Mouse (Mus musculus) hindbrain, embryonic 16.5 days (tissue): ENCODE data around the gene Rab44. TPM values are rescaled to one million over a fixed set of nuclear protein-coding genes. Genes with fewer than 3 reads are reported as not detected.

Experiments
- ATAC-seq: fragments of 200-750 bp; cut with Nextera tagmentation; 2 replicates; pipeline ENCODE4 v1.8.0; 2017; ENCODE audit warnings: moderate TSS enrichment, moderate library complexity
- H3K27ac ChIP-seq: fragments of 300-500 bp; sonication (generic); 2 replicates; pipeline ENCODE4 v1.5.1; 2014; ENCODE audit warnings: low read depth, mild to moderate bottlenecking, control low read depth, low read length, moderate library complexity
- H3K27me3 ChIP-seq: fragments of 300-500 bp; sonication (generic); replicated peaks from 2 replicates; pipeline ENCODE4 v1.6.1; 2014; ENCODE audit warnings: low read length; ENCODE audit not compliant: control insufficient read depth, insufficient read depth
- H3K36me3 ChIP-seq: fragments of 300-500 bp; sonication (generic); 2 replicates; pipeline ENCODE4 v1.6.1; 2014; ENCODE audit warnings: mild to moderate bottlenecking, low read length, moderate library complexity, mixed read lengths; ENCODE audit not compliant: control insufficient read depth, insufficient read depth
- H3K4me1 ChIP-seq: fragments of 300-500 bp; sonication (generic); 2 replicates; pipeline ENCODE4 v1.6.1; 2014; ENCODE audit warnings: low read depth, low read length; ENCODE audit not compliant: control insufficient read depth, insufficient read depth
- H3K4me2 ChIP-seq: fragments of 300-500 bp; sonication (generic); 2 replicates; pipeline ENCODE4 v1.6.1; 2014; ENCODE audit warnings: mild to moderate bottlenecking, low read length, control low read depth, moderate library complexity
- H3K4me3 ChIP-seq: fragments of 300-500 bp; sonication (generic); 2 replicates; pipeline ENCODE4 v1.5.1; 2014; ENCODE audit warnings: mild to moderate bottlenecking, low read length, control low read depth, moderate library complexity
- H3K9ac ChIP-seq: fragments of 300-500 bp; sonication (generic); 2 replicates; pipeline ENCODE4 v1.6.1; 2014; ENCODE audit warnings: low read depth, mild to moderate bottlenecking, control low read depth, low read length, moderate library complexity
- H3K9me3 ChIP-seq: fragments of 300-500 bp; sonication (generic); 2 replicates; pipeline ENCODE4 v1.6.1; 2014; ENCODE audit warnings: mild to moderate bottlenecking, low read length, moderate library complexity; ENCODE audit not compliant: control insufficient read depth
- WGBS: fragments of 180-500 bp; shearing (Covaris S2); extraction: QIAGEN DNeasy Blood & Tissue Kit; methylation state at CpG from one replicate; pipeline ENCODE4 v1.1.7; 2014; 5-methylcytosine and 5-hydroxymethylcytosine counted together
- polyA plus RNA-seq: library from polyadenylated mRNA; unstranded; fragments of >200 nt; fragmentation: Nextera tagmentation; extraction: Ambion mirVana; gene quantifications from 2 replicates; pipeline ENCODE4 v1.2.1, GENCODE M21; 2015

Rab44 gene
- polyA plus RNA-seq, 1 experiment from 2014 or later: 0.06 TPM

DNA sequence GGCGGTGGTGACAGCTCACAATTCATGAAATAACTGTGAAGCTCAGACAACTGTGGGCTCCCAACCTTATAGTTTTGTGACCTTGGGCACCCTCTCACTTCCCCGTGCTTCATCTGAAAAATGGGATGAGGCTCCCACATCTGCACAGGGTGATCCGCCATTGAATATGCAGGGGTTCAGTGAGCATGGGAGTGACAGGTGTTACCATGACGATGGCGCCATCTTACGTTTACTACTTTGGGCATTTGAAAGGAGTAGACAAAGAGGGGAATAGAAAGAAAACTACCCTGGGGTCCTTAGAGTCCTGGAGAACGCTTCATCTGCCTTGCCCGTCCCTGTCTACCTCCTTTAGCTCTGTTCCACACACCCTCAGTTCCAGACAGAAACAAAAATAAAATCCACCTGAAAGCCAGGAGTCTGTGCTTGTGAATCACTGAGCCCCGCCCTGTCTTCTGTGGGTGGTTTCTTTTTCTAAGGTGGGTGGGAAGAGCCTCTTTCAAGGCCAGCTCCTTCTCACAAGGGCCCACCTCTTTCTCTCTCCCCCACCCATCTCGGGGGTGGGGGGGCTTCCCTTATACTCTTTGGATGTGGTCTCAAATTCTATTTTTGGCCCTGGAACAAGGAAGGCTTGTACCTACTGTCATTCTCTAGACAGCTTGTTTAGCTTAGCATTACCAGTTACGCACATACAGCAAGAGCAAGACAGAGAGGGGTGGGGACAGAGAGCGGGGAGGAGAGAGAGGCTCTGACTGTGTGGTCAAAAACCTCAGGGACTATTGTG, 41.6 kb downstream of the Rab44 start:
- ATAC-seq: peak; percentile 10; the same call in 1 of the 2 replicates
- no peaks in the 10 kb centered on the region for H3K36me3 ChIP-seq
- H3K9ac ChIP-seq: no peak overlapping the region
- 54% methylated on average over 12 of the region's 12 CpGs for WGBS
- H3K4me3 ChIP-seq: no peak overlapping the region
- H3K4me1 ChIP-seq: peaks cover 13% of the 10 kb centered on the region
- no peaks in the 10 kb centered on the region for H3K9me3 ChIP-seq
- H3K27ac ChIP-seq: 0 out of 2 replicates have a peak overlapping the region, but pooled peaks have one; percentile 34
- no peaks in the 10 kb centered on the region for H3K27me3 ChIP-seq
- H3K4me2 ChIP-seq: no peak overlapping the region

DNA sequence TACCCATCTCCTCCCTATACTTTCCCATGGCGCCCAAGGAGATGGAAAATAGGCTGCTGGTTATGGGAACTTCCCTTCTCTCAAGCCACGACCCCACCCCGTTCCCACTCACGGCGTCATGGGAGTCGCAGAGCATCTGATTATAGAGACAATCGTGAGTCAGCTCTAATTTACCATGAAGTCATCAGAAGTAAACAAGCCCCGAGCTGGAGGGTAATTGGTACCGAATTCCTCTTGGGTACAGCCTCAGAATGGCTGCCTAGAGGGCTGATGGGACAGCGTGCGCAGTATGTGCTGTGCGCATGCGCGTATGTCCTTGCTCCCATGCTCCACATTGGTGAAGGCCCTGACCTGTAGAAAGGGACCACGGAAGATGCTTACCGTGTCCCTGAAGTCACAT, 42.5 kb downstream of the Rab44 start:
- H3K36me3 ChIP-seq: no peaks in the 10 kb centered on the region
- H3K4me1 ChIP-seq: peaks cover 13% of the 10 kb centered on the region
- WGBS: 48% methylated on average over 16 of the region's 16 CpGs
- H3K27ac ChIP-seq: 0 out of 2 replicates have a peak overlapping the region, but pooled peaks have one; percentile 34
- H3K4me2 ChIP-seq: peak overlapping the region; percentile 17; the same call in 1 of the 2 replicates
- no peak overlapping the region for H3K9ac ChIP-seq
- 0 out of 2 replicates have a peak, but pooled peaks have one; percentile 30 for ATAC-seq
- no peak overlapping the region for H3K4me3 ChIP-seq
- H3K27me3 ChIP-seq: no peaks in the 10 kb centered on the region
- no peaks in the 10 kb centered on the region for H3K9me3 ChIP-seq

- WGBS: 91% methylated on average over 8 of the region's 8 CpGs
- Histone ChIP-seq H3K4me1 (peaks cover 13% of the 10 kb centered on the region), H3K27me3 (no peaks in the 10 kb centered on the region), H3K36me3 (no peaks in the 10 kb centered on the region), H3K9ac (no peak overlapping the region), H3K9me3 (no peaks in the 10 kb centered on the region), H3K27ac (no peak overlapping the region), H3K4me3 (no peak overlapping the region), H3K4me2 (no peak overlapping the region)
- no peak for ATAC-seq
These were observed 42.9 kb downstream of the Rab44 start for GRCm38 (mm10) chr17:29156866-29157265.

DNA sequence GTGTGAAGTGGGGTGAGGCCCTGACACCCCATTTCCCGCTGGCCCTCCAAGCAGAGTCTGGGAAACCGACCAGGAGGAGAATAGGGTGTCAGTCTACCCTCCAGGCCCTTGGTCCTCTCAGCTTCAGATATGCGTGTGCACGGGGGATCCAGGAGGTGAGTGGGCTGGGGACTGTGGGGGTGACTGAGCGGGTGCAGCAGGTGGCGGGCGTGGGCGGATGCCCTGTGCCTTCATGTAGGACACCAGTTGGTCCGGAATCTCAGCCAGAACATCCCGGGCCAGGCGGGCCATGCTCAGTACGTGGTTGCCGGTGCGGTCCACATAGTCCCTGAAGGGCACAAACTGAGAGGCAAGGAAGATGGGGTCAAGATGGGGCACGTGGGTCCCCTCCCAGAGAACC, 45.0 kb downstream of the Rab44 start:
- Histone ChIP-seq H3K9ac (no peak overlapping the region), H3K4me3 (no peak overlapping the region), H3K27me3 (no peaks in the 10 kb centered on the region), H3K4me1 (peaks cover 13% of the 10 kb centered on the region), H3K27ac (no peak overlapping the region), H3K9me3 (no peaks in the 10 kb centered on the region), H3K4me2 (no peak overlapping the region), H3K36me3 (no peaks in the 10 kb centered on the region)
- no peak for ATAC-seq
- 93% methylated on average over 14 of the region's 15 CpGs for WGBS

GRCm38 (mm10) chr17:29159320-29159719, 45.4 kb downstream of the Rab44 start:
- ATAC-seq: no peak
- Histone ChIP-seq H3K4me2 (no peak overlapping the region), H3K9me3 (no peaks in the 10 kb centered on the region), H3K9ac (no peak overlapping the region), H3K4me3 (no peak overlapping the region), H3K27me3 (no peaks in the 10 kb centered on the region), H3K4me1 (peaks cover 14% of the 10 kb centered on the region), H3K36me3 (no peaks in the 10 kb centered on the region), H3K27ac (no peak overlapping the region)
- WGBS: 90% methylated on average over 5 of the region's 5 CpGs

GRCm38 (mm10) chr17:29159743-29160455, 46.0 kb downstream of the Rab44 start:
- 93% methylated on average over 16 of the region's 16 CpGs for WGBS
- Histone ChIP-seq H3K27ac (no peak overlapping the region), H3K9ac (no peak overlapping the region), H3K4me3 (no peak overlapping the region), H3K36me3 (no peaks in the 10 kb centered on the region), H3K27me3 (no peaks in the 10 kb centered on the region), H3K4me1 (peaks cover 20% of the 10 kb centered on the region), H3K9me3 (no peaks in the 10 kb centered on the region), H3K4me2 (no peak overlapping the region)
- ATAC-seq: no peak

- Histone ChIP-seq H3K9me3 (no peaks in the 10 kb centered on the region), H3K4me1 (peaks cover 11% of the 10 kb centered on the region), H3K27me3 (no peaks in the 10 kb centered on the region), H3K4me2 (no peak overlapping the region), H3K36me3 (no peaks in the 10 kb centered on the region), H3K4me3 (no peak overlapping the region), H3K9ac (no peak overlapping the region), H3K27ac (no peak overlapping the region)
- no peak; the same call in 1 of the 2 replicates for ATAC-seq
- 89% methylated on average over 13 of the region's 13 CpGs for WGBS
These were observed 48.4 kb downstream of the Rab44 start for GRCm38 (mm10) chr17:29162334-29162733.

DNA sequence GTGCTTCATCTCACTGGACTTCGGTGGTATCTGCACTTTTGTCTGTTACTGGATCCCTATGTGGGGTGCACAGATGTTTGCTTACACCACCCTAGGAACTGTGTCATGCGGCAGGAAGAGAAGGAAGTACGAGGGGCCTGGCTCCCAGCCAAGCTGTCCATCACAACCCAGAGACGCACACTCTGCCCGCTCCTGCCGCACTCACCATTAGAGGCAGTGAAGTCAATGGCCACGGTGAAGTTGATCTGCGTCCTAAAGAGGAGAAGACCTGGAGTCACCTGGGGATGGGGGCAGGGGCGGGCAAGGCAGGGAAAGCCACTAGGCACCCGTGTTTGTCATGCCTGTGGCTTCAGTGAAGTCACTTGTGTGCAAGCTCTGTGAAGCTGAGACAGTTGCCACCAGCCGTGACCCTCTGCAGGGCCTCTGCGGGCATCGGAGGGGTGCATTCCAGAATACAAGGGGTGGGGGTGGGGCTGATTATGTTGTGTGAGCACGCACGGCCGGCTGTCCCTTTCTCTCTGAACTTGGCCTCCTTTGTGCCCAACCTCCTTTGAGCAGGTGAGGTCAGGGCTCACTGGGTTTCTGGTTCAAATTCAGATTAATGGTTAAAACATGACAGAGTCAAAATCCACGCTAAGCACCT, 50.6 kb downstream of the Rab44 start:
- Histone ChIP-seq H3K4me3 (no peak overlapping the region), H3K9me3 (no peaks in the 10 kb centered on the region), H3K4me1 (peaks cover 11% of the 10 kb centered on the region), H3K27ac (no peak overlapping the region; the same call in 1 of the 2 replicates), H3K4me2 (no peak overlapping the region), H3K36me3 (no peaks in the 10 kb centered on the region), H3K27me3 (no peaks in the 10 kb centered on the region), H3K9ac (no peak overlapping the region)
- 12% methylated on average over 17 of the region's 17 CpGs for WGBS
- no peak for ATAC-seq

DNA sequence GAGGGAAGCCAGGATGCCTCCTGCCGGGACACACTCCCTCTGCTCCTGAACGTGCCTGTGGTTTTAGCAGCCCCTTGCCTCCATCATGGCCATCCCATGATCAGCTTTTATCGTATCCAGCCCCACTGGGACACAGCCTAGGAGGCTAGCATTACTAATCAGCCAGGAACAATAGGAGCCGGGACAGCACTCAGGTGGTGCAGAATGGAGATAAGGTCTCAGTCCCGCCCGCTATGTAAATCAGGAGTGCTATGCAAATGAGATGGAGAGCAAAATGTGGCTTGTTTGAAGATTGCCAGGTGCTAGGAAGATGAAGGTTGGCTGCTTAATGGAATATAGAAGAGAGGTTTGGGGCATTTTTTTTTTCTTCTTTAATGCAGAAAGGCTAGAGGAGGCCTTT, 51.5 kb downstream of the Rab44 start:
- no peak overlapping the region for H3K27ac ChIP-seq
- H3K9me3 ChIP-seq: no peaks in the 10 kb centered on the region
- H3K36me3 ChIP-seq: no peaks in the 10 kb centered on the region
- peaks cover 11% of the 10 kb centered on the region for H3K4me1 ChIP-seq
- 12% methylated on average over 6 of the region's 6 CpGs for WGBS
- ATAC-seq: peak; percentile 59; the same call in 1 of the 2 replicates
- H3K4me3 ChIP-seq: no peak overlapping the region
- no peak overlapping the region for H3K4me2 ChIP-seq
- no peak overlapping the region for H3K9ac ChIP-seq
- no peaks in the 10 kb centered on the region for H3K27me3 ChIP-seq
